Mouse (Mus musculus) lung, embryonic 16.5 days (tissue): ENCODE results near the gene Lage3. TPM values are rescaled to one million over a fixed set of nuclear protein-coding genes. Genes with fewer than 3 reads are reported as not detected.

Experiments
- microRNA-seq: library from miRNA; unstranded; fragments of <30 nt; microRNA quantifications from one replicate; pipeline ENCODE4, GENCODE M21; 2016
- polyA plus RNA-seq: library from polyadenylated mRNA; unstranded; fragments of >200 nt; fragmentation: Nextera tagmentation; extraction: Ambion mirVana; gene quantifications from 2 replicates; pipeline ENCODE4 v1.2.1, GENCODE M21; 2015

Gene Lage3
- polyA plus RNA-seq, 1 experiment from 2014 or later = 117 TPM

Small RNA genes lying within 50 kb of the gene (microRNA-seq; reads per million reads assigned to microRNA genes)
- gene Mir7092 = not detected

Other genes starting within 250 kb of the Lage3 start
- gene Opn1mw, start 226.2 kb downstream of the Lage3 start, polyA plus RNA-seq = not detected in 2 replicates
- gene Mecp2, start 218.3 kb downstream of the Lage3 start, polyA plus RNA-seq = 11.5 and 11.6 TPM in 2 replicates
- gene Tex28, start 185.8 kb downstream of the Lage3 start, polyA plus RNA-seq = not detected in 2 replicates
- not detected in 2 replicates for gene Tktl1, start 176.4 kb downstream of the Lage3 start, polyA plus RNA-seq
- gene Flna, start 103.8 kb downstream of the Lage3 start, polyA plus RNA-seq = 372 and 374 TPM in 2 replicates
- gene Emd, start 98.9 kb downstream of the Lage3 start, polyA plus RNA-seq = 24.9 and 25.4 TPM in 2 replicates
- gene Rpl10, start 82.8 kb downstream of the Lage3 start, polyA plus RNA-seq = 826 and 850 TPM in 2 replicates
- gene Taz, start 71.7 kb downstream of the Lage3 start, polyA plus RNA-seq = 81.9 and 91.7 TPM in 2 replicates
- gene Dnase1l1, start 71.3 kb downstream of the Lage3 start, polyA plus RNA-seq = 17.4 and 18.6 TPM in 2 replicates
- gene Atp6ap1, start 56.5 kb downstream of the Lage3 start, polyA plus RNA-seq = 141 and 153 TPM in 2 replicates
- 204 and 211 TPM in 2 replicates for gene Gdi1, start 48.6 kb downstream of the Lage3 start, polyA plus RNA-seq
- 64.9 and 65.6 TPM in 2 replicates for gene Fam50a, start 40.6 kb downstream of the Lage3 start, polyA plus RNA-seq
- gene Plxna3, start 24.6 kb downstream of the Lage3 start, polyA plus RNA-seq = 7.5 and 9.9 TPM in 2 replicates
- gene Ubl4a, start 19.6 kb upstream of the Lage3 start, polyA plus RNA-seq = 85.5 and 86.2 TPM in 2 replicates
- 19.1 and 21.8 TPM in 2 replicates for gene Slc10a3, start 19.7 kb upstream of the Lage3 start, polyA plus RNA-seq
- gene Fam3a, start 39.7 kb upstream of the Lage3 start, polyA plus RNA-seq = 42.5 and 45.8 TPM in 2 replicates
- 21.0 and 21.1 TPM in 2 replicates for gene Ikbkg, start 39.7 kb upstream of the Lage3 start, polyA plus RNA-seq
- gene G6pdx, start 75.6 kb upstream of the Lage3 start, polyA plus RNA-seq = 44.1 and 51.2 TPM in 2 replicates
- not detected in 2 replicates for gene Gm6880, start 127.8 kb upstream of the Lage3 start, polyA plus RNA-seq
- not detected in 2 replicates for gene Olfr1326-ps1, start 221.3 kb upstream of the Lage3 start, polyA plus RNA-seq
- gene Olfr1325, start 239.1 kb upstream of the Lage3 start, polyA plus RNA-seq = not detected in 2 replicates